Mouse (Mus musculus) frontal cortex, postnatal 10 days (tissue): ENCODE measurements around the gene Rnf39.

Experiments
- DNase-seq, 2 experiments: peaks; one replicate each; pipeline ENCODE4 v3.0.0; 2022; ENCODE audit warnings: low spot score in 2 of 2, mixed read lengths in 1 of 2

Gene Rnf39

GRCm38 (mm10) chr17:36942791-36943471 lies at the start of gene Rnf39:
Rnf39 (plus strand) TSS chr17:36942918.
- no peak for DNase-seq

- DNase-seq: no peak
Observed at GRCm38 (mm10) chr17:36893387-36893786, 49.3 kb upstream of the Rnf39 start.

DNA sequence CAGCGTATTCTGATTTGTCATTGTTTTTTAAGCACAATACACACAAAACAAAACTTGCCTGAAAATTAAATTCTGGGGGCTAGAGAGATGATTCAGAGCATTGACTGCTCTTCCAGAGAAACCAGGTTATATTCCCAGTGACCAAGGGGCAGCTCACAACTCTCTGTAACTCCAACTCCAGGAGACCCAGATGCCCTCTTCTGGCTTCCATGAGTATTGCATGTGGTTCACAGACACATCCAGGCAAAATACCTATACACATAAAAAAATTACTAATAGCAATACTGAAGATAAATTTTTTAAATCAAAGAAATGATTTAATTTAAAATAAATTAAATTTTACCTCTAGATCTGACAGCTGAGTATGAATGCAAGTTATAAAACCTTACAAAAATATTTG lies 46.1 kb upstream of the Rnf39 start:
- no peak for DNase-seq

DNA sequence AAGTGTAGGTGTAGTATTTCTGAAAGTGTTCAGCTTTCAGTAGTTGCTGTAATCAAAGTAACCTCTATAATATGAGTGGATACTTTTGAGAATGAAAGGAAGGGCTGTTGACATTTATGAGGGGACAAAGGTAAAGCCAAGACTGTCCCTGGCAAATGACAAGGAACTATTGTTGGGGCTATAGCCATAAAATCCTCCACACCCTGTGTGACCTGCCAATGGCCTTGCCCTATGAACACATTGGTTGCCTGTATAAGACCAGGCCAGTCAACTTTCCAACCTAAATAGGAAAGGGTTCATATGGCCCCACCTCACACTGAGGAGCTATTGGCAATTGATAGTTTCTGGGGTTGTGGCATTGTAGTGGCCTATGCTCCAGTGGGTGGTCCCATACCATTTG lies 45.7 kb upstream of the Rnf39 start:
- no peak for DNase-seq

GRCm38 (mm10) chr17:36897552-36898205 lies 45.0 kb upstream of the Rnf39 start, which contains the start of gene Trim31:
Trim31 (plus strand) TSS chr17:36898118.
- DNase-seq: no peak

- DNase-seq: no peak
Observed at GRCm38 (mm10) chr17:36899376-36899775, 43.3 kb upstream of the Rnf39 start.

- DNase-seq: no peak
Observed at GRCm38 (mm10) chr17:36900001-36900400, 42.7 kb upstream of the Rnf39 start.

DNA sequence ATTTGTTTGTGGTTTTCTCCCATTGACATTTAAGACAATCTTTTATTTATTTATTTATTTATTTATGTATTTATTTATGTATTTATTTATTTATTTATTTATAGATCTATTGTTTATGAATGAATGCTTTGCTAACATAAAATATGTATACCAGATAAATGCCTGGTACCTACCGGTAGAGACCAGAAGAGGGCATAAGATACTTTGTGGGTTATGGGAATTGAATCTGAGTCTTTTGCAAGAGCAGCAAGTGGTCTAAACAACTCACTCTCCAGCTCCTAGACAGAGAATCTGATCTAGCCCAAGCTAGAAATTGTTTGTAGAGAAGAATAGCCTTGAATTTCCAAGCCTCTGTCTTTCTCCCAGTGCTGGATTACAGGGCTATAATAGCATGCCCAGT lies 42.0 kb upstream of the Rnf39 start:
- no peak for DNase-seq

- no peak for DNase-seq
Observed at GRCm38 (mm10) chr17:36903651-36904050, 39.1 kb upstream of the Rnf39 start.

DNA sequence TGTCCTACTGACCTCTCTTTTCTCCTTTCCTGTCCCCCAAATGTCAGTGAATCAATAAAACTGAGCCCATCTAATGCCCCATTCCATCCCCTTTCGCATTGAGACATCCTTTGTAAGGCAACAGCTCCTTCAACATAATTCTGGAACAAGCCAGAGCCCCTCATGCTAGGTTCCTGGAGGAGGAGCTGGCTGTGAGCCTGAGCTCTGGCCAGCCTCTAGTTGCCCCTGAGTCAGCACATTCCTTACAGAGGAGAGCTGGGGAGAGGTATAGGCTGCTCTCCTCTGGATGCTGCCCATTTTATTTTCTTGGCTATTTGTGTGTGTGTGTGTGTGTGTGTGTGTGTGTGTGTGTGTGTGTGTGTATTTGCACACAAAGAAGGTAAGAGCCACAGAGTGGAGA lies 34.5 kb upstream of the Rnf39 start:
- DNase-seq: no peak

- DNase-seq: no peak
Observed at GRCm38 (mm10) chr17:36909802-36910201, 32.9 kb upstream of the Rnf39 start.

DNA sequence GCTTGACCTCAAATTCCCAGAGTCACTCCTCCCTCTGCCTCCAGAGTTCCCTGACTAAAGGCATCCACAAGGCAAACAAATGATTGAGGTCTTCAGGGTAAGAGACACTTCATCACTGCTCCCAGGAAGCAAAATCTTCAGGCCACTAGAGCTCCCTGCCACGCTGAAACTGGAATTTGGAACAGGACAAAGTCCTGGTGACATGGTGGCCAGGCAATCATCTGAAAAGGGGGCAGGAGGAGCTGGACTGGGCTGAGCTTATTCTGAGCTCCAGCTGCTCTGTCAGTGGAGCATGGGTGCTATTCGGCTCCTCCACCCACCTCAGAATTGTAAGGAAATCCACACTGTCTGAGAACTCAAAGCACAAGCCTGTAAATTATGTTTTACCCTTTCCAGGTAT lies 30.7 kb upstream of the Rnf39 start:
- DNase-seq: no peak

DNA sequence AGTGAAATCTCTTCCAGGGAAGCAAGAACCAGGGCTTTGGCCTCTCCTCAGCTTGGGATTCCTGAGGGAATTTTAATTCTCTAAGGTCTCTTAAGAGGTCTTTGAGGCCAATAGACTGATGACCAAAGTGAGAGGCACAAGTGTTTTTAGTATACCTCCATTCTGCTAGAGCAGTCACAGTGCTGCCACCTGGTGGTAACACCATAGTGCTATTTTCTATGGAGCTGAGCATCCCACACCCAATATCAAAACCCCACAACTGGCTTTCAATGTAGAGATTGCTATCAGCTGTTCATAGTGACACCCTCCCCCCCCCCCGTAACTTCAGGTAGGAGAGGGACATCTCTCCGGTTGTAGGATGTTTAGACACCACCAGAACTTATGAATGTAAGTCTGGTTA lies 28.6 kb upstream of the Rnf39 start:
- peak in 1 of 2 experiments; percentile 51 for DNase-seq

- peak in 1 of 2 experiments; percentile 33 for DNase-seq
Observed at GRCm38 (mm10) chr17:36915076-36915475, 27.6 kb upstream of the Rnf39 start.

GRCm38 (mm10) chr17:36920239-36920638 lies 22.5 kb upstream of the Rnf39 start:
- DNase-seq: no peak

DNA sequence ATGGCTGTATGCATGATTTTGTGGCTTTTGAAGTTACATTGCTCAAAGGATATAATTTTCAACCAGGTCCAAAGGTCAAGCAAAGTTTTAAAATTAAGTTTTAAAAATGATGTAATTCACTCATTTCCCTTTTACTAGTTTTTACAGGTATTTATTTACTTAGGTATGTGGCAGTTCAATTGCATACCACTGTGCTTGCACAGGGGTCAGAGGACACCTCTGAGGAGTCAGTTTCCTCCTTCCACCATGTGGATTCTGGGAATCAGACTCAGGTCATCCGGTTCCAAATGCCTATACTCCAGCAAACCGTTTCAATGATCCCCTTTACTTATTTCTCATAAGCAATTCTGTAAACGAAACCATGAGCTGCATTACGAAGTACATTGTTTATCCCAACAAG lies 20.0 kb upstream of the Rnf39 start:
- DNase-seq: no peak

- no peak for DNase-seq
Observed at GRCm38 (mm10) chr17:36923491-36923890, 19.2 kb upstream of the Rnf39 start.

GRCm38 (mm10) chr17:36927496-36928120 lies 15.1 kb upstream of the Rnf39 start:
- no peak for DNase-seq

DNA sequence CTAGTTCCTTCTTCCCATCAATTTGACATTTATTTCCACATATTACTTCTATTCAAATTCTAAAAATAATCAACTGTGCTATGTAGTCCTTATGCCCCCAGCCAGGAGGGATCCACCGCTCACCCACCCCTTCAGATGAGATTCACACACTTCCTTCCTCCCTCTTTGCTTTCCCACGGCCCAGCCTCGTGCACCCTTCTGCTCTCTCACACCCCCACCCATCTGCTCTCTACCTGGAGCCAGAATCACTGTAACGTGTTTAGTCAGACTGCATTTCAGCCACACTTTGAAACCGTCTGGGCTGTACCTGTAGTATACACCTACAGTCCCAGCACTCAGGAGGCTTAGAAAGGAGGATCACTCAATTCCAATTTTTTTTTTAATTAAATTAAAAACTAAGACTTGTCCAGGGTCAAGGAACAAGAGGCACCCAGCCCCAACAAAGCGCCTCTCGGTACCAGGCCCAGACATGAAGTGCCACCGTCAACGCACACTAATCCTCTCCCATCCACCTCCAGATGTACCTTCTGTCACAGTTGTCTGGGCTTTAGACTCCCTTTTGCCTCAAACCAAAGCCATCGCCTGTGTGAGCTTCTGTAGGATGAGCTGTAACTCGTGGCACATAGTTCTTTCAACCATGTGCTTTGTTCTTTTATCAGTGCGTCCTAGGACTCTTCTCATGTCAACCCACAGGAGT lies 13.3 kb upstream of the Rnf39 start:
- no peak for DNase-seq

DNA sequence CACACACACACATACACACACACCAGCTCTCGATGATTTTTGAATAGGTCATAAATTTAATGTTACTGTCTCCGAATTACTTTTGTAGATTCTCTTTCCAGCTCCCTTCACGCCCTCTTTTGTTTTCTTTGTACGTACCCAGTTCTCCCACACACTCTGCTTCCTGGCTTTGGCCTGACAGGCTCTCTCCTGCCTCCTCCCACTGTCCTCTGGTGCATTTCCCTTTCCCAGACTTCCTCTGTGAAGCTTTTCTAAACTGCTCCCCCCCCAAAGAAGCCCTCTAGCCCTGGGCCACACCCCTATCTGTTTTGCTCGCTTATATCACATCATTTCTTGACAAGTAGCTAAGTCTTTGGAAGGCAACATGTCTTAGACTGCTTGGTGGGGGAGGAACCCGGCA lies 12.5 kb upstream of the Rnf39 start:
- no peak for DNase-seq

GRCm38 (mm10) chr17:36931130-36931529 lies 11.6 kb upstream of the Rnf39 start:
- no peak for DNase-seq

DNA sequence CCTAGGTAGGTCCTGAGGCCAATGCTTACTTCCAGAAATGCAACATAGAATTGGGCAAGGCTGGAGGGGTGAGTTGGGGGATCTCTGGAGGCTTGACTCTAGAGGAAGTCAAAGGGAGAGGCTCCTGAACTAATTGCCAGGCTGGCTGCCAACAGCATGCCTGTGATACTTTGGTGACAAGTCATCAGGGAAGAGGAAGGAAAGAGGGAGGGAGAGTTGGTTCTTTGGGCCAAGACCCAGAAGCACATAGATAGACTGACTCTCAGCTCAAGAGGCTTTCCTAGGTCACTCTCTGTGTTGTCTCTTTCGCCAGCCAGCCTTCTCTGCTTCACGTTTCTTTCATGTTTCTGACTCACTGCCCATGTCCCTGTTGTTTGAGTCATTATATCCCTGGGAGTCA lies 10.9 kb upstream of the Rnf39 start:
- no peak for DNase-seq
